In the genomic region with DNA sequence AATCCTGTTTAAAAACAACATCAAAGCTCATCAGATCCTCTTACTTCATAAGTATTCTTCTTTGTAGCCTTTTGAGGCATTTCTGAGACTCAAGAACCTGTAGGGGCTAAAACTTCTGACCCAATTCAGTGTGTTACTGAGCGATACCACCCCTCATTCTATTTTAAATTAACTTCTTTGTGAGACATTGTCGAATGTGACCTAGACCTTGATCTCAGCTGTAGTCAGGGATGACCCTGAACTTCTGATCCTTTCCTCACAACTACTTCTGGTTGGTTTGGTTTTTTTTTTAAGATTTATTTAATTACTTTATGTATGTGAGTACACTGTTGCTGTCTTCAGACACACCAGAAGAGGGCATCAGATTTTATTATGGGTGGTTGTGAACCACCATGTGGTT, we compare ENCODE assay signal across 28 mouse cellular contexts. TPM values are rescaled to one million over a fixed set of nuclear protein-coding genes. Genes with fewer than 3 reads are reported as not detected.
"Had no signal": no experiment of that assay in that cellular context is flagged by ENCODE, and none has a peak within 500 bp of the region (broad histone marks: within the 10 kb centered on the region; RNA-seq: fewer than 3 reads in every experiment).

No protein-coding gene starts in this region.

- H3K27me3 ChIP-seq: heart, embryonic 15.5 days; hindbrain, embryonic 13.5 days; hindbrain, embryonic 15.5 days; kidney, embryonic 15.5 days; limb, embryonic 15.5 days had no signal

- ATAC-seq: hindbrain, postnatal 0 days; intestine, embryonic 16.5 days; liver, embryonic 12.5 days had no signal

- H3K27ac ChIP-seq: gastrocnemius, adult 2 months; heart, embryonic 13.5 days; heart, embryonic 15.5 days; hindbrain, embryonic 13.5 days; hindbrain, embryonic 15.5 days; hindbrain, postnatal 0 days; kidney, embryonic 15.5 days; kidney, postnatal 0 days; limb, embryonic 13.5 days; limb, embryonic 15.5 days; liver, embryonic 12.5 days; liver, embryonic 14.5 days had no signal

- H3K9me3 ChIP-seq: heart, embryonic 15.5 days; hindbrain, embryonic 13.5 days; hindbrain, embryonic 15.5 days; limb, embryonic 13.5 days; limb, embryonic 15.5 days had no signal

- H3K4me2 ChIP-seq: heart, embryonic 11.5 days; heart, embryonic 13.5 days; heart, embryonic 15.5 days; hindbrain, embryonic 13.5 days; hindbrain, embryonic 15.5 days; kidney, embryonic 15.5 days; limb, embryonic 13.5 days; limb, embryonic 15.5 days; liver, embryonic 12.5 days had no signal

- DNase-seq: gastrocnemius, adult 2 months; gastrocnemius, postnatal 10 days; gastrocnemius, postnatal 25 days; heart, adult 18-20 months; heart, postnatal 14 days; heart, postnatal 36 days; kidney, adult 11 months; kidney, adult 2 months; kidney, adult 9 months; kidney, postnatal 14 days; kidney, postnatal 36 days; layer of hippocampus, adult 9-11 months; layer of hippocampus, postnatal 36 days; left cerebral cortex, postnatal 4 days had no signal

- H3K4me3 ChIP-seq: gastrocnemius, adult 2 months; heart, embryonic 13.5 days; heart, embryonic 15.5 days; hindbrain, embryonic 13.5 days; hindbrain, embryonic 15.5 days; kidney, embryonic 15.5 days; limb, embryonic 13.5 days; limb, embryonic 15.5 days; liver, embryonic 12.5 days had no signal

- H3K36me3 ChIP-seq: heart, embryonic 13.5 days; heart, embryonic 15.5 days; hindbrain, embryonic 13.5 days; hindbrain, embryonic 15.5 days; kidney, embryonic 15.5 days; limb, embryonic 13.5 days; limb, embryonic 15.5 days; liver, embryonic 12.5 days had no signal

- H3K9ac ChIP-seq: heart, embryonic 13.5 days; heart, embryonic 15.5 days; hindbrain, embryonic 13.5 days; hindbrain, embryonic 15.5 days; kidney, embryonic 15.5 days; limb, embryonic 13.5 days; limb, embryonic 15.5 days; liver, embryonic 12.5 days; liver, embryonic 14.5 days had no signal

RNA-seq across cellular contexts. Expression of a gene that starts 15.6 kb away (rescaled TPM):
- total RNA-seq: granulocyte monocyte progenitor cell, adult 5-6 weeks had no signal
